Mouse (Mus musculus) stomach, embryonic 16.5 days (tissue): ENCODE measurements around the gene Sgta. TPM values are rescaled to one million over a fixed set of nuclear protein-coding genes. Genes with fewer than 3 reads are reported as not detected.
A peak's percentile ranks its signal among the peaks of the same experiment; 100 is the strongest.
"Not testable (repeated sequence)": the region's sequence is repeated elsewhere in the genome, so short reads cannot be mapped to it uniquely, and the experiment has no call there.

Experiments used
- ATAC-seq: fragments of 200-750 bp; cut with Nextera tagmentation; 2 replicates; pipeline ENCODE4 v1.8.0; 2017; ENCODE audit warnings: moderate number of reproducible peaks, moderate TSS enrichment; ENCODE audit not compliant: insufficient read depth, low FRiP score
- H3K27ac ChIP-seq: fragments of 300-500 bp; sonication (generic); 2 replicates; pipeline ENCODE4 v1.5.1; 2014; ENCODE audit warnings: low read length
- H3K27me3 ChIP-seq: fragments of 300-500 bp; sonication (generic); 2 replicates; pipeline ENCODE4 v1.6.1; 2014; ENCODE audit warnings: low read length, control low read depth, mixed read lengths; ENCODE audit not compliant: control insufficient read depth, insufficient read depth
- H3K36me3 ChIP-seq: fragments of 300-500 bp; sonication (generic); 2 replicates; pipeline ENCODE4 v1.6.1; 2014; ENCODE audit warnings: low read length; ENCODE audit not compliant: control insufficient read depth, insufficient read depth
- H3K4me1 ChIP-seq: fragments of 300-500 bp; sonication (generic); 2 replicates; pipeline ENCODE4 v1.6.1; 2014; ENCODE audit warnings: low read length, control low read depth, mixed read lengths; ENCODE audit not compliant: control insufficient read depth, insufficient read depth
- H3K4me2 ChIP-seq: fragments of 300-500 bp; sonication (generic); 2 replicates; pipeline ENCODE4 v1.6.1; 2014; ENCODE audit warnings: low read depth, low read length, mixed read lengths
- H3K4me3 ChIP-seq: fragments of 300-500 bp; sonication (generic); replicated peaks from 2 replicates; pipeline ENCODE4 v1.5.1; 2014; ENCODE audit warnings: mild to moderate bottlenecking, low read length
- H3K9ac ChIP-seq: fragments of 300-500 bp; sonication (generic); 2 replicates; pipeline ENCODE4 v1.6.1; 2014; ENCODE audit warnings: low read length
- H3K9me3 ChIP-seq: fragments of 300-500 bp; sonication (generic); replicated peaks from 2 replicates; pipeline ENCODE4 v1.6.1; 2016; ENCODE audit warnings: low read length, control low read depth; ENCODE audit not compliant: control insufficient read depth
- WGBS: fragments of 180-500 bp; shearing (Covaris S2); extraction: QIAGEN DNeasy Blood & Tissue Kit; methylation state at CpG from one replicate; pipeline ENCODE4 v1.1.7; 2014; 5-methylcytosine and 5-hydroxymethylcytosine counted together
- polyA plus RNA-seq: library from polyadenylated mRNA; unstranded; fragments of >200 nt; fragmentation: Nextera tagmentation; extraction: Ambion mirVana; gene quantifications from 2 replicates; pipeline ENCODE4 v1.2.1, GENCODE M21; 2015

The Sgta gene
- polyA plus RNA-seq, 1 experiment from 2014 or later: 163 TPM

- 90% methylated on average over 8 of the region's 8 CpGs for WGBS
- not testable (repeated sequence) for H3K9ac ChIP-seq, ATAC-seq, H3K4me3 ChIP-seq, H3K9me3 ChIP-seq, H3K4me1 ChIP-seq, H3K36me3 ChIP-seq, H3K4me2 ChIP-seq, H3K27ac ChIP-seq, H3K27me3 ChIP-seq
Observed at GRCm38 (mm10) chr10:81064519-81064918, 4.5 kb upstream of the Sgta start.

DNA sequence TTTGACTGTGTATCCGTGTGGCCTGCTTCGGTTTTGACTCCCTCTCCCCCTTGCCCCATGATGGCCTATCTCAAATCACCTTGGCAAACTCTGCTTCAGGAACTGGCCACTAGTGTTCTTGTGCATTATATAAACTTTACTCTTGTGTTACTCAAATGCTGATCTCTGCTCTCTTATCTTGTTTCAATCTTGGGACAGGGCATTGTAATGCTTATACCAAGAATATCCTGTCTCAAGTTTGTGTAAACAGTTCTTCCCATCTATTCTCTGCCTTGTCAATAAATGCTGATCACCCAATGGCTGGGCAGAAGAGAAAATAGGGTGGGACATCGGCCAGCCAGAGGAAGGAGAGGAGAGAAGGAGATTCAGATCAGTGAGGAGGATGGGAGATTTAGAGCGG, 2.7 kb upstream of the Sgta start:
- Histone ChIP-seq H3K4me1 (peaks cover 15% of the 10 kb centered on the region), H3K27me3 (no peaks in the 10 kb centered on the region), H3K4me3 (no peak overlapping the region), H3K27ac (no peak overlapping the region), H3K4me2 (no peak overlapping the region), H3K36me3 (no peaks in the 10 kb centered on the region), H3K9me3 (no peaks in the 10 kb centered on the region), H3K9ac (no peak overlapping the region)
- ATAC-seq: no peak
- WGBS: 53% methylated on average over 4 of the region's 4 CpGs

- peak overlapping the region; percentile 92 for H3K4me3 ChIP-seq
- WGBS: 82% methylated on average over 6 of the region's 6 CpGs
- ATAC-seq: no peak
- H3K9me3 ChIP-seq: no peaks in the 10 kb centered on the region
- H3K27me3 ChIP-seq: no peaks in the 10 kb centered on the region
- H3K4me1 ChIP-seq: peaks cover 15% of the 10 kb centered on the region
- H3K36me3 ChIP-seq: no peaks in the 10 kb centered on the region
- peak overlapping the region; percentile 90 for H3K9ac ChIP-seq
- no peak overlapping the region for H3K27ac ChIP-seq
- H3K4me2 ChIP-seq: peak overlapping the region; percentile 93
Observed at GRCm38 (mm10) chr10:81058896-81059295, 1.1 kb downstream of the Sgta start.

GRCm38 (mm10) chr10:81057406-81058130, 2.4 kb downstream of the Sgta start:
- no peak overlapping the region for H3K27ac ChIP-seq
- H3K4me3 ChIP-seq: no peak overlapping the region
- WGBS: 89% methylated on average over 23 of the region's 23 CpGs
- H3K4me2 ChIP-seq: no peak overlapping the region
- no peaks in the 10 kb centered on the region for H3K36me3 ChIP-seq
- peaks cover 15% of the 10 kb centered on the region for H3K4me1 ChIP-seq
- H3K9me3 ChIP-seq: no peaks in the 10 kb centered on the region
- H3K27me3 ChIP-seq: no peaks in the 10 kb centered on the region
- 0 out of 2 replicates have a peak overlapping the region, but pooled peaks have one; percentile 23 for H3K9ac ChIP-seq
- no peak for ATAC-seq

GRCm38 (mm10) chr10:81055802-81056340, 4.1 kb downstream of the Sgta start:
- H3K36me3 ChIP-seq: peaks cover 12% of the 10 kb centered on the region
- ATAC-seq, H3K27ac ChIP-seq, H3K9me3 ChIP-seq, H3K4me2 ChIP-seq, H3K27me3 ChIP-seq, H3K4me3 ChIP-seq, H3K9ac ChIP-seq: not testable (repeated sequence)
- WGBS: 77% methylated on average over 11 of the region's 11 CpGs
- peaks cover 15% of the 10 kb centered on the region for H3K4me1 ChIP-seq

GRCm38 (mm10) chr10:81055169-81055568, 4.8 kb downstream of the Sgta start:
- H3K27ac ChIP-seq: no peak overlapping the region
- H3K9me3 ChIP-seq: no peaks in the 10 kb centered on the region
- H3K4me3 ChIP-seq: no peak overlapping the region
- peaks cover 15% of the 10 kb centered on the region for H3K4me1 ChIP-seq
- no peak overlapping the region for H3K4me2 ChIP-seq
- ATAC-seq: no peak
- H3K9ac ChIP-seq: no peak overlapping the region
- H3K27me3 ChIP-seq: no peaks in the 10 kb centered on the region
- WGBS: 90% methylated on average over 6 of the region's 6 CpGs
- H3K36me3 ChIP-seq: peaks cover 13% of the 10 kb centered on the region

- Histone ChIP-seq H3K4me1 (no peaks in the 10 kb centered on the region), H3K27ac (no peak overlapping the region), H3K36me3 (peaks cover 30% of the 10 kb centered on the region), H3K4me2 (no peak overlapping the region), H3K27me3 (no peaks in the 10 kb centered on the region), H3K9me3 (no peaks in the 10 kb centered on the region), H3K9ac (no peak overlapping the region), H3K4me3 (no peak overlapping the region)
- ATAC-seq: no peak
- WGBS: 90% methylated on average over 5 of the region's 5 CpGs
Observed at GRCm38 (mm10) chr10:81052577-81052976, 7.4 kb downstream of the Sgta start.

DNA sequence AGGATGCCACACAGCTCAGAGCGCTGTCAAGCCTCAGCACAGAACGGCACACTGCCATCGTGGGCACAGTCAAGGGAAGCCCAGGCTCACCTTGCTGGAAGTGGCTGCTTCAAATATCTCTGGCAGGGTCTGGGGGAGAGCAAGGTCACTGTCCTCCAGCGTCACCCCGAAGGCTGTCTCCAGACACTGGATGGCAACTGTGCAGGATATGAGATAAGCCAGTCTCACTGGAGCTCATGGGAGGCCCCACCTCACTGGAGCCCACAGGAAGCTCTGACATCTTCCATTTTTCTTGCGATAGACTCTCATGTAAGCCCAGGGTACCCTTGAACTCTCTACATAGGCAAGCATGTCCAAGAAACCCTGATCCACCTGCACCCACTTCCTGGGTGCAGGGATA, 8.8 kb downstream of the Sgta start:
- Histone ChIP-seq H3K4me3 (no peak overlapping the region), H3K9ac (no peak overlapping the region), H3K27me3 (no peaks in the 10 kb centered on the region), H3K36me3 (peaks cover 30% of the 10 kb centered on the region), H3K27ac (no peak overlapping the region), H3K4me1 (no peaks in the 10 kb centered on the region), H3K4me2 (no peak overlapping the region), H3K9me3 (no peaks in the 10 kb centered on the region)
- 96% methylated on average over 6 of the region's 6 CpGs for WGBS
- ATAC-seq: no peak

- Histone ChIP-seq H3K9ac (no peak overlapping the region), H3K4me1 (no peaks in the 10 kb centered on the region), H3K27me3 (no peaks in the 10 kb centered on the region), H3K9me3 (no peaks in the 10 kb centered on the region), H3K36me3 (peaks cover 30% of the 10 kb centered on the region), H3K27ac (no peak overlapping the region), H3K4me3 (no peak overlapping the region), H3K4me2 (no peak overlapping the region)
- 89% methylated on average over 4 of the region's 4 CpGs for WGBS
- no peak for ATAC-seq
Observed at GRCm38 (mm10) chr10:81050645-81051044, 9.3 kb downstream of the Sgta start.
